Mouse (Mus musculus): ENCODE data around the gene Eif4b.

Gene Eif4b

DNA sequence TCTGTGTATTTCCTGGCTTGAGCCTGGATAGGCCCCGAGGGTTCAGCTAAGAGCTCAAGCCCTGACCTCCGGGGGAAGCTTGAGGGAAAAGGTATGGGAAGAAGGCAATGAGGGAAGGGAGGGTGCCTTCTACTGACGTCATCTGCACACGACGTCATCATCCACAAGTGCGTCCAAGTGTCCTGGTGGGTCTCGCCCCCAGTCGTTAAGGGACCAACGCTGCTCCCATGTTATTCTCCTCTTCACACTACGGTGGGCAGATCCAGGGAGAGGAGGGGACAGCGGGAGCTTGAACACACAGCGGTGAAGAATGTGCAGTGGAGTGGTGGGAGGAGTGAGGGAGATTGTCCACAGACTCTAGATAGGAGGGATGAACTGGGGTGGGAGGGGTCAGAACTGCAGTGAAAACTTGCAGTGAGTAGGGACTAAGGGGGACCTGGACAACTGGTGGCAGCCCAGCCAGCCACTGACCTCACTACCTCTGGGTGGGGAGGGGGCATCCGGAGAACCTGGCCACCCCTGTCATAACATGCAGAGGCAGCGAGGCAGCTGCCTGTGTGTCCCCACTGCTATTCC, 29.9 kb downstream of the Eif4b start:
- DNase-seq = peak; percentile 57 to 73

GRCm38 (mm10) chr15:102103947-102104555, 30.5 kb downstream of the Eif4b start:
- DNase-seq = peak; percentile 94 to 98

DNA sequence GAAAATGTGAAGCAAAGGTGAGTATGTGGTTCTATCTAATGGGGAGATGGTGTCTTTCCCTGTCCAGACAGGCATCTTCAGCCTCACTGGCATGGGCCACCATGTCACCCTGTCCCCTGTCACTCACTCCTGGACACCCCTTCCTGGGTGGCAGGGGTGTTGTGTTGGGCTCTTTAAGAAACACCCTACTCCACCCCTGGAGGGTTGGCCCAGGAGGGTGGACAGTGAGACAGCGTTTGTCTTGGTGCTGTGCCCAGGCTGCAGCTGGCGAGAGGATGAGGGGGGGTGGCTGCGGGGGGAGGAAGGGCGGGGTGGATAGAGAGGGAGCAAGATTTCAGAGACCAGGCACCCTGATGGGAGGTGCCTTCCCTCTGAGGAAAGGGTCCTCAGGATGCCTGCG, 31.8 kb downstream of the Eif4b start:
- DNase-seq = peak; percentile 88 to 90

DNA sequence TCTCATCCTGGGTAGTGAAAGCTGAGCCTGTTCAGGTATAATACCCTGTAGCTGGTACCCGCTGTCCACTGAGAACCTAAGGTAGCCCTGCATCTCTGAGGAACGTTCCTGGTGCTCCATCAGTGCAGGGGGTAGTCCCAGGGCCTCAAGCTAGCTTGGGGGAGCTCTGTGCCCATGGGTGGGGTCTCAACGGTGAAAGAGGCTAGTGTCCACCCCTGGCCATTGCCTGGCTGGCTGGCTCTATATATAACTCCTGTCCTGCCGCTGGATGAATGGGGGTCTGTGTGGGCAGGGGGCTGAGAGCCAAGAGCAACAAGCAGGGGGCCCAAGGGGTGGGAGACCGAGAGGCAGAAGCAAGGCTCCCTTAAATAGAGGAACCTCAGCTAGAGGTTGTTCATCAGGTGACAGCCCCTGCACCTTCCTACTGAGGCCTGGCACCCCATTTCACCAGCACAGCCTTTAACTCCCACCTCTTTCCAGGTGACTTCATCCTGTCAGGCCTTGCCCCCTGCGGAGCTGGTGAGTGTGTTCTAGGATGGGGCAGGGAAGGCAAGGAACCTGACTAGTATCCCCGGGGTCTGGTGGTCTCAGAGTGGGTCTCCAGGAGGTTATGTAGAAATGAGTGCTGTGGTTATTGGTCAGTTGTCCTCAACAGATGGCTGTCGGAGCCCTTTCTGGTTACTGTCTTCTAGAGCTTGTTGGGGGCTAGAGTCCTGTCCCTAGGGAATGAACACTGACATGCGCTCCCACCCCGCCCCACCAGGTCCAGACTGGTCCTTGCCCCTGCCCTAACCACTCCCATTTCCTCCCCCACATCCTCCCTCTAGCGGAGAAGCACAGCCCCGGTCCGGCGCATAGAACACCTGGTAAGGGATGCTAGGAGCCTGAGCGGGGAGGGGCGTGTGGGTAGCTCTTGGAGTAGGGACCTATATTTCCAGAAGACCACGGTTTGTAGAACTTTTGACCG, 32.5 kb downstream of the Eif4b start:
- peak; percentile 68 to 69 for DNase-seq

GRCm38 (mm10) chr15:102106754-102107456, 33.3 kb downstream of the Eif4b start:
- DNase-seq = peak in 1 of 2 experiments; percentile 54

DNA sequence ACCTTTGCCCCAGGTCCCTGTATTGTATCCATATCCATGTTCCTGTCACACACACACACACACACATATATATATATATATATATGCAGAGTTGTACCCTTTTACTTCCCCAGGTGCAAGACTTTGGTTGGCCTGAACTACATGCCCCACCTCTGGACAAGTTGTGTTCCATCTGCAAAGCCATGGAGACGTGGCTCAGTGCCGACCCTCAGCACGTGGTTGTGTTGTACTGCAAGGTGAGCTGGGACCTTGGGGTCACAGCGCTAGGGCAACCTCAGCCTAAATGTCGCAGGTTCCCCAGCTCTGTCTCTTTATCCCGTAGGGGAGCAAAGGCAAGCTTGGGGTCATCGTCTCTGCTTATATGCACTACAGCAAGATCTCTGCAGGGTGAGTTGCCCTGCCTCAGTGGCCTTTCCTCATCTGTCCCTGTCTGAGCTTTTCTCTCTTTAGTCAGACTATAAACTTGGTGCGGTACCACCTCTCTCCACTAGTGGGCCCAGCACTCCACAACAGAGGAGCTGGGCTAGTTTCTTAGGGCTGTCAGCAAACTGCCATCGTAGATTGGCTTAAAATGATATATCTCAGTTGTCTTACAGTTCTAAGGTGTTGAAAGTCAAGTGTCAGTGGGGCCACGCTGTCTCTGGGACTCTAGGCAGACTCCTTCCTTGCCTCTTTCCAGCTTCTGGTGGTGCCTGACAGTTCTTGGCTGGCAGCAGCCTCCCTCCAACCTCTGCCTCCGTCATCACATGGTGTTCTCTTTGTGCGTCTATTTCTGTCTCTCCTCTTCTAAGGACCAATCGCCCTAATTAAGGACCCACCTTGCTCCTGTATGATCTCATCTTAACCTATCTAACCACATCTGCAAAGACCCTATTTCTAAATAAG, 34.4 kb downstream of the Eif4b start:
- peak; percentile 57 to 84 for DNase-seq

DNA sequence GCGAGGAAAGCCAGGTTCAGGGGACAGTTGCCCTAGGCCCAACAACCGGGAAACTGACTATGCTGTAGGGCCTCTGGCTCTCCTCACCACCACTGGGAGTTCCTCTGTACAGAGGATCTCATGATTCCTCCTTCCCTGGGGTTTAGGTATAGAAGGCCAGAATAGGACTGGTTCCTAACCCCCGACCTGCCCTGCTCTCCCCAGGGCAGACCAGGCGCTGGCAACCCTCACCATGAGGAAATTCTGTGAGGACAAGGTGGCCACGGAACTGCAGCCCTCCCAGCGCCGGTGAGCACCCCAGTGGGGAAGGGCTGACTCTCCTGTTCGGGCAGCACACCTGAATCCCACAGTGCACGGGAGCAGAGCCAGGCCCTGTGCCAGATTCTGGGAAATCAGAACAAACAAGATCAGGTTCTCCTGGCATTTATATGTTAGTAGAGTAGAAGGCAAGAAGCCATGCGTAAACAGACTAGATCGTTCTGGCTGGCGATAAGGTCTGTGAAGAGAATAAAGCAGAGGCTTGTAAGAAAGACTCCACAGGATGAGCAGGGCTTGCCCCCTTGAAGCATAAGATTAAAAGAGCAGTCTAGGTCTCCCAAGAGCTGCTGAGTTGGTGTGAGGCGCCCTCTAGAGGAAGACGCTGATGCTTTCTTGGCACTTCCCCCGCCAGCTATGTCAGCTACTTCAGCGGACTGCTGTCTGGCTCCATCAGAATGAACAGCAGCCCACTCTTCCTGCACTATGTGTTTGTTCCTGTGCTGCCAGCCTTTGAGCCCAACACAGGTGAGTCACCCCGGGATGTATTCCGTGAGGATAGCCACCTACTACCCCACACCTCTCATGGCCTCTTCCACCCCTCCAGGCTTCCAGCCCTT, 35.3 kb downstream of the Eif4b start:
- peak; percentile 80 to 87 for DNase-seq

GRCm38 (mm10) chr15:102110271-102110670, 36.7 kb downstream of the Eif4b start:
- no peak for DNase-seq

DNA sequence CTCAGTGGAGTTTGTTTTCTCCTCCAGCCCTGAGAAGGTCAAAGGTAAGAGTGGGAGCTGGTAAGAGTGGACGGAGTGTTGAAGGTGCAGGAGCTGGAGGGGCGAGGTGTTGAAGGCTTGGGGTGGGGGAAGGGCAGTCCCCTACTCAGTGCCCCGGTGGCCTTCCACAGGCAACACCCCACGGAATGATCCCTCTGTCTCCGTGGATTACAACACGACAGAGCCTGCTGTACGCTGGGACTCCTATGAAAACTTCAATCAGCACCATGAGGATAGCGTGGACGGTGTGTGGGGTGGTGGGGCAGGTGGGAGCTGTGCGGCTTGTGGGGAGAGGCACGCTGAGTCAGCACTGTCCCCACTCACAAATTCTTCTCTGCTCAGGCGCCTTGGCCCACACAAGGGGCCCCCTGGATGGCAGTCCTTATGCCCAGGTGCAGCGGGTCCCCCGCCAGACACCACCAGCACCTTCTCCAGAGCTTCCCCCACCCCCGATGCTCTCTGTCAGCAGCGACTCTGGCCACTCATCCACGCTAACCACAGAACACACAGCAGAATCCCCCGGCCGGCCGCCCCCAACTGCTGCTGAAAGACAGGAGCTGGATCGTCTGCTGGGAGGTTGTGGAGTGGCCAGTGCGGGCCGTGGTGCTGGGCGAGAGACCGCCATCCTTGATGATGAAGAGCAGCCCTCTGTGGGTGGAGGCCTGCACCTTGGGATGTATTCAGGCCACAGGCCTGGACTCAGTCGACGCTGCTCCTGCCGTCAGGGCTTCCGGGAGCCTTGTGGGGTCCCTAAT, 37.3 kb downstream of the Eif4b start:
- DNase-seq = no peak

DNA sequence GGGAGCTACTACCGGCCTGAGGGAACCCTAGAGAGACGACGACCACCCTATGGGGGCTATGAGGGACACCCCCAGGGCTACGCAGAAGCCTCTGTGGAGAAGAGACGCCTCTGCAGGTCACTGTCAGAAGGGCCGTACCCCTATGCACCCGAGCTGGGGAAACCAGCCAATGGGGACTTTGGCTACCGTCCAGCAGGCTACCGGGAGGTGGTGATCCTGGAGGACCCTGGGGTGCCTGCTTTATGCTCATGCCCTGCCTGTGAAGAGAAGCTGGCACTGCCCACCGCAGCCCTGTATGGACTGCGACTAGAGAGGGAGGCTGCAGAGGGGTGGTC, 37.9 kb downstream of the Eif4b start:
- DNase-seq = peak in 1 of 2 experiments; percentile 35

DNA sequence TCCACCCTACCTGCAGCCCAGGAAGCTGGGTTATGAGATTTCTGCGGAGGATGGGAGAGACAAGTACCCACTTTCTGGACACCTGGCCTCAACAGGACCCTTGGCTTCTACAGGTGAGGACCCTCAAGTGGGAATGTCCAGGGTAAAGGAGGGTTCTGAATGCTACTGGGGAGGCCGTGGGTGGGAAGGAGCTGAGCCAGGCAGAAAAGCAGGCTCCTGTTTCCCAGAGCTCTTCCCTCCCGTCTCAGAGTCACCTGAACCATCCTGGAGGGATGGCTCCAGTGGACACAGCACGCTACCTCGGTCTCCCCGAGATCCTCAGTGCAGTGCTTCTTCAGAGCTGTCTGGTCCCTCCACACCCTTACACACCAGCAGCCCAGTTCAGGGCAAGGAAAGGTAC, 38.6 kb downstream of the Eif4b start:
- DNase-seq = no peak

DNA sequence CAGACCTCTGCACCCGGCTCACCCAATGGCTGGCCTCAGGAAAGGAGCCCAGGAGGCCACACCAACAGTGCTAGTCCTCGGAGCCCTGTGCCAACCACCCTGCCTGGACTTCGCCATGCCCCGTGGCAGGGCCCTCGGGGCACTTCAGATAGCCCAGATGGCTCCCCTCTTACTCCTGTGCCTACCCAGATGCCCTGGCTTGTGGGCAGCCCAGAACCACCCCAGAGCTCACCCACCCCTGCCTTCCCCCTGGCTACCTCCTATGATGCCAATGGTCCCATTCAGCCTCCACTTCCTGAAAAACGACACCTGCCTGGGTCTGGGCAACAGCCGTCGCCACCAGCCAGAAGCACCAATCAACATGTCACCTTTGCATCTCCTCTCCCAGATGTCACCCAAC, 39.3 kb downstream of the Eif4b start:
- no peak for DNase-seq

DNA sequence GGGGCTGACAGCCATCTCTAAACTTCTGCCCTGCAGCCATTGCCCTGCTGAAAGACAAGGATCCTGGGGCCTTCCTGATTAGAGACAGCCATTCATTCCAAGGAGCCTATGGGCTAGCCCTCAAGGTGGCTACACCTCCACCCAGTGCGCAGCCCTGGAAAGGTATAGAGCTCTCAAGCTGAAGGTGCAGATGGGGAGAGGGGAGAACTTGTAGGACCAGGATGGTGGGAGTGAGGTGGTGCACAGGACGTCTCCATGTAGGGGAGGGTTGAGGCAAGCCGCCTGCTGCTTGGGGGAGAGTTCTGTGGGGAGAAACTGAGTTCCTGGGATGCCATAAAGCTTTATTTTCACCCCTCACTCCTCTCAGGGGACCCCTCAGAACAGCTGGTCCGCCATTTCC, 40.1 kb downstream of the Eif4b start:
- no peak for DNase-seq

GRCm38 (mm10) chr15:102114651-102115260, 41.2 kb downstream of the Eif4b start:
- DNase-seq = no peak

GRCm38 (mm10) chr15:102115731-102116231, 42.2 kb downstream of the Eif4b start:
- no peak for DNase-seq

DNA sequence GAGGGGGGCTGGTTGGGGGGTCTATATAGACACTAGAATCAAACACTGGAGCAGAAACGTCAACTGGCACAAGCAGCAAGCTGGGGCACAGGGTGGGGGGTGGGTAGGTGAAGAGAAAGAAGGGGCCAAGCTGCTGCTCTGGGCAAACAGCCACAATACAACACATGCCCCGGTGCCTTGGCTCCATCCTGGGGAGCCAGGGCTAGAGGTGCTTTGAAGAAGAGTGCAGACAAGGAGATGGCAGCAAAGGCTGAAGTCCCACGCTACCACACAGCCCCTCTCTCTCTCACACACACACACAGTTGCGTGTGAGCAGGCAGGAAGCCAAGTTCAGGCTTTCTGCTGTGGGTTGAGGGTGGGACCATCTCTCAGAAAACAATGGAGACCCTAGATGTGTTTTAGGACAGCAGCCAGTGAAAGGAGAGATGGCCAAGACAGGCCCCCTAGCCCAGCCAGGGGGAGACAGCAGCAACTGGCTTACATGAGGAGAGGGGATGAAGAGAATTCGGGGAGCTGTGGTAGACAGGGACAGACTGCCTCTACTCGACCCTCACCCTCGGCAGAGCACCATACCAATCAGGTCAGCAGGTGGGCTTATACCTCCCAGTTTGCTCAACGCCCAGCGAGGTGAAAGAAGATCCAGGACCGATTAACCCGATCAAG, 43.3 kb downstream of the Eif4b start:
- DNase-seq = peak in 1 of 2 experiments; percentile 38

DNA sequence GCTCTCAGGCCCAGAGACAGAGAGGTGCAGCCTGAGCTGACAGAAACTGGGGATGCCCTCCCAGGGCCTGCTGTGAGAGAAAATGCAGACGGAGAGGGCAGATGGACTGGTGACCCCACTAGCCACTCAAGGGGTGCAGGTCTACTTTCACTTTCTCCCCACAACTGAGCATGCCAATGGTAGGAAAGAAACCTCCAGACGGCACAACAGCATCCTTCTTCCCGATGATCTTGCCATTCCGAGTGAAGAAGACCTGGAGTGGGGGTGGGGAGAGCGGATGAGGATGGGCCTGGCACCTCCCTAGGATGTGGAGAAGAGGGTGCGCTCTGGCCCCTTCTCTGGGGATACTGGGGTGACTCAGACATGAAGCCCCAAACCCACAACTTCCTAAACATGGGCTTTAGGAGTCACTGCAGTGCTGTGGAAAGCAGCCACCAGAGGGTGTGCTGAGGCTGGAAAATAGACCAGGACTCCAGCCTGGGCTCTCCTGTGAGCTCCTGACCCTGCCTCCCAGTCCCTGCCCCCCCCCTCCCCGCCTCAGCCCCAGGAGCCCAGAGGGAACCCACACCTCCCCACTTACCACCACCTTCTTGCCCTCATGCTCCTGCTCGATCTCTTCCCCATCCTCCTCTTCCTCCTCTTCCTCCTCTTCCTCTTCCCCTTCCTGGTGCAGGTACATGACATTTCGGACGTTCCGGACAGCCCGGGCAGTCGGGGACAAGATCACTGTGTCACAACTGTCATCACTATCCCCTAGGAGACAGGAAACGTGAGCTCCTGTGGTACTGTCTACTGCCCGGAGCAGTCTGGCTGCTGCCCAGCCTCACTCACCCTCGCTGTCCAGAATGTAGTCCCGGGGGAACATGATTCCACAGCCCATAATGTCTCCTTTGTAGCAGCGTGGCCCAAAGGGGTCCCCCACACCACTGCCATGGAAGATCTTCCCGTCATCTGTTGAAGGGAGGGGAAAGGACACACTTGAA, 44.2 kb downstream of the Eif4b start:
- DNase-seq = peak; percentile 79 to 81

DNA sequence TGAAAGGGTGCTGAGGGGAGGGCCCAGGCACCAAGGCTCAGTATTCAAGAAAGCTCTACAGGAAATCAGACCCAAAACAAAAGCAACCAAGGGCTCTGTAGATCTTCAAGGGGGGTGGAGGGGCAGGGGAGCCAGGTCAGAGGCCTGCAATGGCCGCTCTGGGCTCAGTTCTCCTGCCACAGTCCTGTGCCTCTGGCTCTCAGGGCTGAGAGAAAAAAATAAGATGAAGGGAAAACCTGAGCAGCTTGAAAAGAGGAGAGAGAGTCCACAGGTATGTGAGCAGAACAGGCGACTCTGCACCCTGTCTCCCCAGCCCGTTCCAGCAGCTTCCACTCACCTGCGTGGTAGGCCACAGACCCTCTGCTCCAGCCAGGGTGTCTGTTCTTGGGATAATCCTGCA, 45.0 kb downstream of the Eif4b start:
- DNase-seq = no peak
